Mouse (Mus musculus) erythroblast, embryonic 14.5 days (primary cell): ENCODE data around the gene Tmem74b. TPM values are rescaled to one million over a fixed set of nuclear protein-coding genes. Genes with fewer than 3 reads are reported as not detected.

Source experiments
- H3K27me3 ChIP-seq: 2 replicates; pipeline ENCODE4 v1.6.1; 2012; ENCODE audit warnings: inconsistent platforms; ENCODE audit not compliant: control insufficient read depth
- H3K36me3 ChIP-seq: 2 replicates; pipeline ENCODE4 v1.6.1; 2012; ENCODE audit warnings: mild to moderate bottlenecking, inconsistent platforms; ENCODE audit not compliant: control insufficient read depth
- H3K4me1 ChIP-seq: 2 replicates; pipeline ENCODE4 v1.6.1; 2012; ENCODE audit warnings: inconsistent platforms; ENCODE audit not compliant: control insufficient read depth
- H3K4me3 ChIP-seq: replicated peaks from 2 replicates; pipeline ENCODE3; 2012; ENCODE audit warnings: moderate library complexity, mild to moderate bottlenecking, inconsistent platforms
- H3K9me3 ChIP-seq: 2 replicates; pipeline ENCODE4 v1.6.1; 2012; ENCODE audit warnings: low read length, inconsistent platforms, mixed read lengths; ENCODE audit not compliant: control insufficient read depth
- GATA1 ChIP-seq: IDR thresholded peaks from 2 replicates; pipeline ENCODE4 v1.6.1; 2012; ENCODE audit warnings: low read length, inconsistent platforms, mixed read lengths
- TAL1 ChIP-seq: IDR thresholded peaks from 3 replicates; pipeline ENCODE4 v1.6.1; 2012; ENCODE audit warnings: low read length, inconsistent platforms, mixed read lengths
- polyA plus RNA-seq: library from polyadenylated mRNA; stranded (reverse); fragments of >175 nt; gene quantifications from 2 replicates; pipeline ENCODE4 v1.2.3, GENCODE M21; 2012

The Tmem74b gene
- polyA plus RNA-seq, 1 experiment, result not detected

GRCm38 (mm10) chr2:151756277-151757061 lies 54.7 kb downstream of the Tmem74b start:
- H3K27me3 ChIP-seq, result peaks cover 3% of the 10 kb centered on the region
- H3K9me3 ChIP-seq, result no peaks in the 10 kb centered on the region
- no peaks in the 10 kb centered on the region for H3K4me1 ChIP-seq
- no peaks in the 10 kb centered on the region for H3K36me3 ChIP-seq
- H3K4me3 ChIP-seq, result no peak overlapping the region
- TF ChIP-seq GATA1 (no peak), TAL1 (no peak)

GRCm38 (mm10) chr2:151757451-151757850 lies 55.6 kb downstream of the Tmem74b start:
- TF ChIP-seq TAL1 (no peak), GATA1 (no peak)
- Histone ChIP-seq H3K27me3 (no peaks in the 10 kb centered on the region), H3K4me3 (no peak overlapping the region), H3K9me3 (no peaks in the 10 kb centered on the region), H3K36me3 (no peaks in the 10 kb centered on the region), H3K4me1 (no peaks in the 10 kb centered on the region)

- Histone ChIP-seq H3K4me3 (no peak overlapping the region), H3K9me3 (no peaks in the 10 kb centered on the region), H3K27me3 (no peaks in the 10 kb centered on the region), H3K36me3 (no peaks in the 10 kb centered on the region), H3K4me1 (no peaks in the 10 kb centered on the region)
- TF ChIP-seq GATA1 (no peak), TAL1 (no peak)
Measured at GRCm38 (mm10) chr2:151758806-151759353, 57.1 kb downstream of the Tmem74b start.

Other genes starting within 250 kb of the Tmem74b start
- not detected in 2 replicates for gene 4921509C19Rik, start 225.9 kb upstream of the Tmem74b start, polyA plus RNA-seq
- 5.2 and 6.0 TPM in 2 replicates for gene Nsfl1c, start 207.8 kb upstream of the Tmem74b start, polyA plus RNA-seq
- gene Fkbp1a, start 159.5 kb upstream of the Tmem74b start, polyA plus RNA-seq, result 3.4 and 4.3 TPM in 2 replicates
- not detected in 2 replicates for gene Sdcbp2, start 129.4 kb upstream of the Tmem74b start, polyA plus RNA-seq
- gene Snph, start 69.4 kb upstream of the Tmem74b start, polyA plus RNA-seq, result not detected in 2 replicates
- not detected in 2 replicates for gene Rad21l, start 33.5 kb upstream of the Tmem74b start, polyA plus RNA-seq
- gene Psmf1, start 42.2 kb downstream of the Tmem74b start, polyA plus RNA-seq, result 5.2 and 15.3 TPM in 2 replicates
- not detected in 2 replicates for gene Rspo4, start 140.9 kb downstream of the Tmem74b start, polyA plus RNA-seq
- not detected in 2 replicates for gene Angpt4, start 209.2 kb downstream of the Tmem74b start, polyA plus RNA-seq